Mouse (Mus musculus) left cerebral cortex, adult 9 months (tissue): ENCODE results near the gene Tmem26.
A peak's percentile ranks its signal among the peaks of the same experiment; 100 is the strongest.

Source experiments
- DNase-seq, 2 experiments: peaks; one replicate each; pipeline ENCODE4 v3.0.0; 2022; ENCODE audit warnings: low spot score in 2 of 2

Gene Tmem26

GRCm38 (mm10) chr10:68750921-68751320 lies 27.5 kb downstream of the Tmem26 start:
- no peak for DNase-seq

GRCm38 (mm10) chr10:68759238-68759637 lies 35.8 kb downstream of the Tmem26 start:
- DNase-seq: peak in 1 of 2 experiments; percentile 7

- DNase-seq: no peak
Observed at GRCm38 (mm10) chr10:68759789-68760188, 36.3 kb downstream of the Tmem26 start.

- no peak for DNase-seq
Observed at GRCm38 (mm10) chr10:68781067-68781868, 57.8 kb downstream of the Tmem26 start.

GRCm38 (mm10) chr10:68782724-68783123 lies 59.3 kb downstream of the Tmem26 start:
- no peak for DNase-seq

GRCm38 (mm10) chr10:68783856-68784255 lies 60.4 kb downstream of the Tmem26 start:
- DNase-seq: no peak

- DNase-seq: no peak
Observed at GRCm38 (mm10) chr10:68784463-68784862, 61.0 kb downstream of the Tmem26 start.

- no peak for DNase-seq
Observed at GRCm38 (mm10) chr10:68795466-68795865, 72.0 kb downstream of the Tmem26 start.

- DNase-seq: no peak
Observed at GRCm38 (mm10) chr10:68799883-68800282, 76.4 kb downstream of the Tmem26 start.

- DNase-seq: no peak
Observed at GRCm38 (mm10) chr10:68800339-68800738, 76.9 kb downstream of the Tmem26 start.

GRCm38 (mm10) chr10:68806328-68806727 lies 82.9 kb downstream of the Tmem26 start:
- DNase-seq: no peak

- DNase-seq: no peak
Observed at GRCm38 (mm10) chr10:68810958-68811357, 87.5 kb downstream of the Tmem26 start.

- no peak for DNase-seq
Observed at GRCm38 (mm10) chr10:68812699-68813098, 89.3 kb downstream of the Tmem26 start.

- DNase-seq: no peak
Observed at GRCm38 (mm10) chr10:68817281-68817680, 93.8 kb downstream of the Tmem26 start.

GRCm38 (mm10) chr10:68818065-68818759 lies 94.8 kb downstream of the Tmem26 start:
- no peak for DNase-seq

GRCm38 (mm10) chr10:68824519-68824918 lies 101.1 kb downstream of the Tmem26 start:
- no peak for DNase-seq
